Mouse (Mus musculus) frontal cortex, postnatal 36 days (tissue): ENCODE data around the gene Bcl9l.

Experiments
- DNase-seq, 2 experiments: peaks; one replicate each; pipeline ENCODE4 v3.0.0; 2022; ENCODE audit warnings: low spot score in 2 of 2

Gene Bcl9l

DNA sequence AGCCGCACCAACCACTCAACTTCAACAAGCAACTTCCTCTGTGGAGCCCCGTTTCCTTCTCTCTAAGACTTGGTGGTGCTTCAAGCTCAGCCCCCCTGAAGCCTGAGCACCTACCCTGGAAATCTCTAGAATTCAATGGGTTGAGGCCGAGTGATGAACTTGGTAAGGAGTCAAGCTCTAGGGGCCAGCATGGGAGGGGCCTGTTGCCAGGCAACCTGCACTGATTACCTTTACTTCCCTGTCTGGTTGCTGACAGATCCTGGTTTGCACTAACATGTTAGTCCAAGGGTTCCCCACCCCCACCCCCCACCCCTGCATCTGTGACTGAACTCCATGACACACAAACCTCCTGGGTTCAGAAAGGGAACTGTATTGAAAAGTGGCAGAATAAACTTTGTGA lies 62.4 kb downstream of the Bcl9l start:
- no peak for DNase-seq

DNA sequence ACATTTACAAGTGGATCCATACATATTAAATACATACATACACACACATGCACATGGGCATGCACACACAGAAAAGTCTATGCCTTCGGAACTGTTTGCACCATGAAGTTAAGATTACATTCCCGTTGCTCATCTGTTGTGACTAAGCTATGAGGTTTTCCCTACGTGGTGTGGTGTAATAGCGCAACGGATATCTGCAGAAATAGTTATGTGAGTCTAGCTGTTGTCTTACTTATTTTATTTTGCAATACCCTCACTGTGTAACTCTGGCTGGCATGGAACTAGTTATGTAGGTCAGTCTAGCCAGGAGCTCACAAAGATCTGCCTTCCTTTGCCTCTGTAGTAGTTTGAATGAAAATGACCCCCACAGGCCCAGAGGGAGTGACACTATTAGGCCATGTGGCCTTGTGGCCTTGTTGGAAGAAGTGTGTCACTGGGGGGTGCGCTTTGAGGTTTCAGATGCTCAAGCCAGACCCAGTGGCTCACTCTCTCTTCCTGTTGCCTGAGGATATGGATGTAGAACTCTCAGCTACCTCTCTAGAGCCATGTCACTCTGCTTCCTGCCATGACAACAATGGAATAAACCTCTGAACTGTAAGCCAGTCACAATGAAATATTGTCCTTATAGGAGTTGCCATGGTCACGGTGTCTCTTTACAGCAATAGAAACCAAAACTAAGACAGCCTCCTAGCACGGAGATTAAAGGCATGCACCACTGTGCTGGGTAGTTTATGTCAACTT lies 66.0 kb downstream of the Bcl9l start:
- DNase-seq: no peak

DNA sequence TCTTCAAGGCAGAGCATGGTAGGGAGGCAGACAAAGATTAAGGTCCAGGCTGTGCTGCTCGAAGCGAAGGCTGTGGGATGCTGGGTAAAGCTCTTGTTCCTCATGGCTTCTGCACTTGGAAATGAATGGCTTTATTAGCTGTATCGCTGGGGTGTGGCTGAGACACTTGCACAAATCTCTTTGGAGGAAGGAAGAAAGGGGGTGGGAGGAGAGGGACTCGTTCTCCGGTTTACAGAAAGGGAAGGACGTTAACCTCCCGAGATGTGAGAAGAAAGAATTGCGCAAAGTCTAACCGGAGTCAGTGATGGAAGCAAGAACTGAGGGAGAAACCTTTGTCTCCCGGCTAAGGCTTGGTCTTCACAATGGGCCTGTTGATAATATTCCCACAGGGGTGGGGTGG lies 68.5 kb downstream of the Bcl9l start:
- DNase-seq: no peak

DNA sequence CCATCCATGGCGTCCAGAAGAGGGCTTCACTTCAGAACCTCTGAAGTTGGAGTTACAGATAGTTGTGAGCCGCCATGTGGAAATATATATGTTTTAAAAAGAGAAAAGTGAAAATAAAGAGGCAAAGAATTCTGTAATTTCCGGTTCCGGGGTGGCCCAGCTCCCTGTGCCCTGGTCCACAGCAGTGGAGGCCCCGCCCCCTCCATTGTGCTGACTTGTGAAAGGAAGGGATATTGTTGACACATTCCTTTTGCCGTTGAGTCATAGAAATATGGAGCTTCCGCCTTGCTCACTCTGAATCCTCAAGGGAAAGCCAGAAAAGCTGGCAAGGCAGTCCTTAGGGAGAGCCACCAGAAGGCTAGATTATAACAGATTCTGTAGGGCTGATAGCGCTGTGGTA lies 69.5 kb downstream of the Bcl9l start:
- DNase-seq: no peak
